Mouse (Mus musculus) fat pad, adult 2 months (tissue): ENCODE results near the gene Cntnap5a.
"Not testable (repeated sequence)": the region's sequence is repeated elsewhere in the genome, so short reads cannot be mapped to it uniquely, and the experiment has no call there.

Source experiments
- DNase-seq: peaks from one replicate; pipeline ENCODE4 v3.0.0-alpha.2; 2011; ENCODE audit warnings: low read depth, low spot score; ENCODE audit errors: extremely low read depth

Gene Cntnap5a

DNA sequence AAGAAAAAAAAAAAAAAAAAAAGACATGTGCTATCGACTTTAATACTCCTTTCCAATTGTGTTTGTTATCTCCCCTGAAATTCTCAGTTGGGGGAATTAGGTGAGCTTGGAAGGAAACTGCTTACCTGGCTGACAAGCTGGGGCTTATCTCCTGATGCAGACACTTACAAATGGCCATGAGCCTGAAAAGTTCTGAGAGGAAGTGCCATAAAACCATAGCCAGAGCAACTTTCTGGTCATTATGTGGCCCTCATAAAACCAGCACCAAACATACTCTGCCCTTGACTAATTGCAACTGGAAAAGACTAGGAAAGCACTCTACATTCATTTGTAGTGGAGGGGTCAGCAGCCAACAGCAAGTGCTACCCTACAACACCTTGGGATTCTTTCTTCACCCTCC is 359.5 kb downstream of the Cntnap5a start:
- DNase-seq: no peak

DNA sequence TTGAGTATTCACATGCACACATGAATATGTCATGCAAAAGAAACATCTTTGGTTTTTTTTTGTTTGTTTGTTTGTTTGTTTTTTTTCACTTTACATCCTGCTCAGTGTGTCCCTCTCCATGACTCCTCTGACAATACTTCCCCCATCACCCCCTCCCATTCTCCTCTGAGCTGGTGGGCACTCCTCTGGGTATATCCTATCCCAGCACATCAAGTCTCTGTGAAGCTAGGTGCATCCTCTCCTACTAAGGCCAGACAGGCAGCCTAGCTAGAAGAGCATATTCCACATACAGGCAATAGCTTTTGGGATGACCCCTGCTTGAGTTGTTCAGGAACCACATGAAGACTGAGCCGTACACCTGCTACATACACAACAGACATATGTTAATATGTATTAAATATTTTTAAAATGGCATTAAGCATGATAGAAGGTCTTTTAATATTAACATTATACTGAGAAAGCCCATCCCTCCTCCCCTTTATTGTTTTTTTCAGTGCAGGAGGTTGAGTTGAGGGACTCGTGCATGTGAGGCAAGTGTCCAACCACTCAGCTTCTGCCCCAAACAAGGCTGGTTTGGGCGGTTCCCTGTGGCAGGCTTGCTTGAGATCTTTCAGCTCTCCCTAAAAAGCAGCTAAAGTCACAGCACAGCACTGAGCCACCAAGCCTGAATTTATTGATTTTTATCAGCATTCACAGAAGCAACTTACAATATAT is 422.6 kb downstream of the Cntnap5a start:
- DNase-seq: no peak

DNA sequence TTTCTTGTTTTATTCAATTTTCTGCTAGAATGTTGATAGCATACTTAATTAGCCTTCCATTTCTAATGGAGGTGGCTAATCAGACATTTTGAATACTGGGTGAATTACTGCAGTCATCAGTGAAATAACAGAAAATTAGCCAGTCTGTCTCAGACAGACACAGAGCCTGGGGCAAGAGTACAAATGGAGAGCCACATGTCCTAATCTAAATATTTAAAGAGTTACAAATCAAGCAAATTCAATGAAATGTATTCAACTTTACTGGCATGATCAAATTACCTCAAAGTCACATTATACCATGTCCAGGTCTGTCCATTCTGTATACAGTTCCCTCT is 423.1 kb downstream of the Cntnap5a start:
- no peak for DNase-seq

DNA sequence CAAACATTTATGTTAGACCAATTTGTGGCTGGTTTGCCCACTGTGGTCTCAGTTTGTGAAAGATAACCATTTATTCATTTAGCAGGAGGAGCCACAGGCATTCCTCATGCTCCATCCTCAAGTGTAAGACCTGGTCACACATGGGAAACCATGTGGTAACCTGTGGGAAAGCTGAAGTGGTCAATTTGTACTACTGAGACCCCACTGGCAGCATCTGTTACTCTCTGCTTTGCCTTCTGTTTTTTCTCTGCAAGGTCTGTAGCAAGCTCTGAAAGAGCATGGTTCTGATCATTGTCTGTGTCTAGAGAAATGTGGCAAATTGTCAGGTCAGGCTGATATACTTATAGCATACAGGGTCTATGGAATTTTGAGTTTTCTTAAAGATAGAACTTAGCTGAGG is 423.8 kb downstream of the Cntnap5a start:
- no peak for DNase-seq

DNA sequence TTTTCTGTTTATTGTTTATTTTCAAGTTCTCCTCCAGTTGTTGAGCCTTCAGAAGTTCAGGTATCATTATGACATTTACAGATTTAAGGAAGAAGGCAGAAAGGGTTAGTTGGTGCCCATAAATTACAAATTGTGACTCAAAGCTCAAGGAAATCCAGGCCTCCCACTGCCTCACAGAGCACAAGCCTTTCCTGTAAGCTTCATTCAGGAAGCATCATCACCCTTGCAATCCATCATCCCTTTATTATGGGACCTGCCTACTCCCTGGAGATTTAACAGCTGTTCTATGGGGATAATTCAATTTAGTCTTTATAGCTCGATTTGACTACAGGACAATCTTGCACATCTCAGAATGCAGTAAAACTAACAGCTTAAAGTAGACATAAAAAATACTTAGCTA is 441.2 kb downstream of the Cntnap5a start:
- no peak for DNase-seq

DNA sequence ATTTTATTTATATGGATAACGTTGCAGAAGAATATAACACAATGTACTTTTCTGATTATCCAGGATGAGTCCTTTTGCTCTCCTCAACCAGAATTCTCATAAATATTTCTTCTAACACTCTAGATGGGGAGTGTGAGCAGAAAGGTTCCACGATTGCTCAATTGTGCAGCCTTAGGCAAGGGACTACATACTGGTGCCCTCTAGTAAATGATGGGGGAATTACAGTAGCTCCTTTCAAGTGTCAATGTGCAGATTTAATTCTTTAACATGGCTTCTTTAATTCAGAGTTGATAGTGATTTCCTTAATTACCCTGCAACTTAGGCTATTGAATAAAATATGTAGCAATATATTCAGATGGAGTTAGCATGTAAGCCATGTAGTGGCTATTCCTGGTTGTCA is 442.5 kb downstream of the Cntnap5a start:
- no peak for DNase-seq

DNA sequence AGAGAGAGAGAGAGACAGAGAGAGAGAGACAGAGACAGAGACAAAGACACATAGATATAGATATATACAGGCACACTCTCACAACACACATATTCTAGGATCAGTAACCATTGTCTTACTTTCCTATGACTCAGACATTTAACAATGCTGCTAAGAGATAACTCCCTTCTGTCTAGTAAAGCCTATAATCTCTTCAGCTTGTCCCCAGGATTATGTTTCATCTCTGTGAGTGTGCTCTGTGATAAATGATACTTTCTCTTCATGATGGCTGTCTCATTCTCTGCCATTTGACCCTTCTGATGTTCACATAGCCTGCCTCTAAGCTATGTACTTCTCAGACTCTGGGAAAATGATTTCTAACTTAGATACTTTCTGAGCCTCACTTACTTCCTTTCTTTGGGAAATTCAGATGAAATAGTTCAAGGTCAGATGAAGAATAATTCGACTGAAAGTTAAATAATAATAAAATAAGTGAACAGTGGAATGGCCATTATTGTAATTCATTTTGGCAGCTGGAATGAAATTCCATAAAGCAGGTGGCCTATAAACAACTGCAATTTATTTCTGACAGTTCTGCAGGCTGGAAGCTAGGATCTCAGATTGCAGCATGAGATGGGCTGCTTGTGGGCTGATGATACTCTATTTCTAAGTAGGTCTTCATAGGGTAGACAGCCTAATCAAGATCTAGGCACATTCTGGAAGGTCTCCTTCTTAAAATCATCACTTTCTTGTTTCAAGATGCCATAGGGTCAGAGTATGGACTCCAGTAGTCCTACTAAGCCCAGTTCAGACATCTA is 444.1 kb downstream of the Cntnap5a start:
- no peak for DNase-seq

DNA sequence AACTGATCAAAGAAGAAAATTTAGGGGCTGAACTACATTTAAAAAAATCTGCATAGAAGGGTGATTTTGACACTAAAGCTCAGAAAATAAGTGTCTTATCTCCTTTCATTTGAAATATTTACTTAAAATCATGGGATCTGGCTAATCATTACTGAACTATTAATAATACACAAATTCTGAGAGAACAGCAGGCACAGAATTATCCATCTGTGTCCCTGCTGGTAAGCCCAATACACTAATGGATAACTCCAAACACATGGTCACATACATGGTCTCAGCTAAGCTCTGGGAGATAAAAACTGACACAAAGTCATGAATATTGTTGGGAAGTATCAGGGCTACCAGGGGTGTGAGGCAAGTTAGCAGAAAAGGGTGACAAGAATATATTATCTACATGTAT is 447.9 kb downstream of the Cntnap5a start:
- DNase-seq: no peak

DNA sequence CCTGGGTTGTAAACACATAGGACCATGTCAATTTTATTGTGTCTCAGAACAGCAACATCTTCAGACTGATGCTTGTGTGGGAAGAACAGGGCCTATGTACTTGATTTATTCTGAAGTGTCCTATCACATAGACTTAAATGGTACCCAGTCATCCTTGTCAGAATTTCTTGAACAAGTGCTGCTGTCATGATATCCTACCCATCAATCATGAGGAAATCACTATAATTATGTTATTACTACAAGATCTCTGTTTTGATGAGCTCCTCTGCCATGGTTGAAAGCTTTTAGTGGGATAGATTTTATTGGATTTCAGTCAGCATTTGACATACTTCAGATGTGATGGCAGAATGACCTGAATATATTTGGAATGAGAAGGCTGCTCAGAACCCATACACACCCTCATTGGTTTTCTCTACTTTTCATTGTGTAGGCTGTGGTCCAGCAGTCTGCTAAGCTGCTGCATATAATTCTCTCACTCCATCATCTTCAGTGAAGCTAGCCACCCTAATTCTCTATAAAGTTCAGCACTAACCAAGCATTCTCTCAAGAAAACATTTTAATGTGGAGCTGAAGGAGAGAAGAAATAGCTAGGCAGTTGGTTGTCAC is 465.3 kb downstream of the Cntnap5a start:
- DNase-seq: no peak

DNA sequence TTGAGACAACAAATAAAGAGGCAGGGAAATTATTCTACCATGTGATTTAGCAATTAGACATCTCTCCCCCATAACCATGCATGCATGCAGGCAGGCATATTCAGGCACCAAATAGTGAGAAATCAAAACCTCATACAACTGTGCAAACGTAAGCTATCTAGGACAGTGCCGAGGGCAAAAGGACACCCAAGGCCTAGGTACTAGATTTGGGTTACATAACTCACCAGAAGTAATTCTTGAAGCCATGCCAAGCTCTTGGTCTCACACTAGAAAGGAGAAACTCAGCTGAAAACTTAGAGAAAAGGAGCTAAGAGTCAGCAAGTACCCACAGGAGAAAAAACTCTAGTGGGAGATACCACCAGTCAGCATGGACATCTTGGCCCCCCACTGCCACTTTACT is 499.9 kb downstream of the Cntnap5a start:
- DNase-seq: no peak

DNA sequence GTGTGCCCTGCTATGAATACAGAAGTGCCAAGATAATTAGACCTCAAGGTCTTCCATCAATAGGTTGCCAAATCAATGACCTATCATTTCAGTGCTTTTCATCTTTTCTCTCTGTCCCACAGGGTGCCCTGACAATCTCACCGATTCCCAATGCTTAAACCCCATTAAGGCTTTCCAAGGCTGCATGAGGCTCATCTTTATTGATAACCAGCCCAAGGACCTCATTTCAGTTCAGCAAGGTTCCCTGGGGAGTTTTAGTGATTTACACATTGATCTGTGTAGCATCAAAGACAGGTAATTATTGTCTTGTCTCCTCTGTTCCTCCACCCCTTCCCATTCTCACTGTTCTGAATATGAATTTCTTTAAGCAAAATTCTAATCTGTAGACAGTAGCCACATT is 503.6 kb downstream of the Cntnap5a start:
- not testable (repeated sequence) for DNase-seq

DNA sequence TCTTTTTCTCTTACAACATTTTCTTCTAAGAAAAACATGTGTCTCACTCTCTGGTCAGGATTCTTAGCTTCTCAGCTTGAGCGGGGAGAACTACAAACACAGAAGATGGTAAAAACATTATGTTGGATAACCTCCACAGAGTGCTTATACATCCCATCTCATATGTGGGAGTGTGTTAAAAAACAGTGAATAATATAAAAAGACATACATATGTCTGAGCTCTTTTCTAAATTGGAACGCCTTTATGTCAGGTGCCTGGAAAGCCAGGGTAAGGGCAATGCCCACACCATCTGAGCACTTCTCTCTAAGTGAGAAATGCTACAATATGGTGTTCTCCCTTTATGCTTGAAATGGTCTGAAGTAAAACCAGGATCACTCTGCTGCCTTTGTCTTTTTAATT is 507.7 kb downstream of the Cntnap5a start:
- DNase-seq: no peak

DNA sequence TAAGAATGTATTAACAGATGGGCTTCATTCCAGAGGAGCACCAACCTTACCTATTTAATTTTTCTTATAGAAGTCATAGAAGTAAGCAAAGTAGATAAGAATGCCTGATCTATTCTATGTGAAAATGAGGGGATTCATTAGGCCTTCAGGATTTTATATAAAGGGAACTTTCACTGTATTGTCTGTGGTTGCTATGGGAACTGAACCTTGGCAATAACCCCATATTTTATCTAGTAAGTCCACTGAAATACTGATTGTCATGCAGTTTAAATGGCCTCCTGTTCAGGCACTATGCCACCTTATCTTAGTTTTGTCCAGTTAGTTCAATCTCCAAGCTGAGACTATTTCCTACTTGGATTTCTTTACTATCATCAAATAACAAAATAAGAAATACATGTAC is 532.3 kb downstream of the Cntnap5a start:
- no peak for DNase-seq

DNA sequence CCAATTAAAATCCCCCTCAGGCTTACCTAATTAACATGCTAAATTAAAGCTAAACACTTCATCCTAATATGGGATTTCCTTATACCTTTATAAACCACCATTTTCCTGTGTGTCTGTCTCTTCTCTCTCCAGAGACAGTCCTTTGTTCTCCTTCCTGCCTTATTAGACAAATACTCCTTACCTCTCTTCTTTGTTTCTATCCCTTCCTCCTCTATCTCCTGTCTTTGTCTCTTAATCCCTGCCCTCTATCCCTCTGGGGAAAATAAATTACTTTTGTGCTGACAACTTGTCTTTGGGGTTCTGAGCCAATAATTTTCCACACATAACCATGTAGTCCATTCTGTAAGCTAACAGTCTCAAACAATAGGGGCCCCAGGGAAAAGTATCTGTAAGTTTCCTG is 556.0 kb downstream of the Cntnap5a start:
- DNase-seq: no peak

DNA sequence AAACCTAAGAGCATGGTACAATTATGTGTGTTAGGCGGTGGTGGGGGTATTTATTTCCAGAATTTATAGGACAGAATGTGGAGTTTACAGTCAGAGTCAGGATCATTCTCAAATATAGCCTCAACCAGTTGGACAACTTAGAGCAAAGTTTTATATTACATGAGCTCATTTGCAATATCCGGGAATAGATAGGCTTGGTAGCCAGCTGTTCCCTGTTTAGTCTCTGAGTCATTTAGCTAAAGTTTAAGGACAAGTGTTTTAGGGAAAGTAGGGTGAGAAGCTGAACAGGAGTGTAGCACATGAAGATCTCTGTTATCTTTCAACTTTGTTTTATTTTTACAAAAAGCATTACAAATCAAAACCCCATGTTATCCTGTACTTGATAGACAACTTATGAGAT is 559.3 kb downstream of the Cntnap5a start:
- DNase-seq: no peak

DNA sequence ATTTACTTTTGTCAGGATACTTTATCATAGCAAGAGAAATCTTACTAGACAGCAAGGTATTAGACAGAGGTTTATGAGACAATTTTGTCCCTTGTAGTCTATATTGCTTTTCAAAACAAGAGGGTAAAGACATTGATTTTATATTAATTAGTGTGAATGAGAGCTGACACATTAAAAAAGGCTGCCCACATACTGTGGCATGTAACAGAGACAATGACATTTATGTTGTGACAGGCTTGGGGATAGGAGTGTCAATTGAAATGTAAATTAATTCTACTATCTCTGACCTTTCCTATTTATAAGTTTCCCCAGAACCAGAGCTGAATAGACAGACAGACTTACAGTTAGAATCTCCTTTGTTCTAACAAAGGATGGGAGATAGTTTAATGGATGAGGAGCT is 596.6 kb downstream of the Cntnap5a start:
- no peak for DNase-seq

DNA sequence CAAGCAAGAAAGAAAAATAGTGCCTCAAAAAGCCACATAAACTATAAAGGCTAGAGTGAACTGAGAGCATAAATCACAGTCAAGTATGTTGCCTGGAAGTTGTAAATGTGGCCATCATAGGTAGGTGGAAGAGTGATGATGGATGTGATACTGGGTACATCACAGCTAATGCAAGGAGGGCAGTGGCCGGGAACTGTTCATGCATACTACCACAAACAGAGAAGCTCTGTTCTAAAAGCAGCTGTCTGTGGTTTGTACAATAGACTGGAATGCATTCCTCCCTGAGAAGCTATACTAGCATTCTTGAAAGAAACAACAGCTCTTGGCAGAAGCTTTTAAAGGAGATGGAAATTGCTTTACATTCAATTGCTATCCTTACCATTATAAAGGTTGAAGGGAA is 599.4 kb downstream of the Cntnap5a start:
- DNase-seq: no peak

DNA sequence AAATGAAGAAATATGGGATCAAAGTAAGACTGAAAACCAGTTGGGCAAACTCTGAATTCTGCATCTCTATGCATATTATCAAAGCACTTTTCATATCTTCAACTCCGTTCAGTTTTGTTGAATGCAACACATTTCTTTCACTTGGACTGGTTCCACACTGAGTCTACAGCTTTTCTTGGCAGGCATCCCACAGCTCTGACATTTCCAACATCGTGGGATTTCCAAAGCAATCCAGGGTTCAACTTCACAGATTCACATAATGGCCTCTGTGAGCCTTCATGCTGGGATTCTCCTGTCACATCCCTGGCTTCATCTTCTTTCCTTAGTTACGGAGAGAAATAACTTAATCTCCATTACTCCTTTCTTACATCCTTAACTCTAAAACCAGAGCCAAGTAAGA is 622.0 kb downstream of the Cntnap5a start:
- DNase-seq: no peak

DNA sequence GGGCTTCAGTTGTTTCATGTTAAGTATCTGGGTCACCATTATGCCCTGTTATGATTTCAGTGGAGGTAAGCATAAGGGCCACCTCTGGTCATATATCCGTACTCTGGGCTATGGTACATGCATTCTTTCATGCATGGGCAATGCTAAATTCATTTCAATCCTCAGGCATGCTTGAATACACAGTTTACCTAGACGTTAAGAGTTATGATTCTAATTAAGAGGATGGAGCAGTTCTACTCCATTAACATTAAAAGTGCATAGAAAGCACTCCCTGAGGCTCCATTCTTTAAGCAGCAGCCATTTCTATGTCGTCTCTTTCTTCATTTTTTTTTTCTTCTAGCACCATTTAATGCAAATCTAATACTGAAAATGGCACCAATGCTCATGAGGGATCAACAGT is 627.0 kb downstream of the Cntnap5a start:
- DNase-seq: no peak

DNA sequence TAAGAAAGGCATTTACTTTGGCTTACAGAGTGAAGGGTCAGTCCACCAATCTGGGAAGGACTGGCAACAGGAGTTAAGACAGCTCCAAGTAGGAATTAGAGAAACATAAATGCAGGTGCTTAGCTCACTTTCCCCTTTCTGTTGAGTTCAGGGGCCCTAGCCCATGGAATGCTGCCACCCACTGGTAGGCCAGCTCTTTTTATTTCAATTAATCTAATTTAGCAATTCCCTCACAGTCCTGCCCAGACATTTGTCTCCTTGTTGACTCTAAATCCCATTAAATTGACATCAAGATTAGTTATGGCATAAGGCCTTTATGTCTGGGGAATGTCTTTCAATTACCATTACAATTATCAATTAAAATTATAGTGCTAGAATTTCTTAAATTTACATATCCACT is 628.7 kb downstream of the Cntnap5a start:
- no peak for DNase-seq

DNA sequence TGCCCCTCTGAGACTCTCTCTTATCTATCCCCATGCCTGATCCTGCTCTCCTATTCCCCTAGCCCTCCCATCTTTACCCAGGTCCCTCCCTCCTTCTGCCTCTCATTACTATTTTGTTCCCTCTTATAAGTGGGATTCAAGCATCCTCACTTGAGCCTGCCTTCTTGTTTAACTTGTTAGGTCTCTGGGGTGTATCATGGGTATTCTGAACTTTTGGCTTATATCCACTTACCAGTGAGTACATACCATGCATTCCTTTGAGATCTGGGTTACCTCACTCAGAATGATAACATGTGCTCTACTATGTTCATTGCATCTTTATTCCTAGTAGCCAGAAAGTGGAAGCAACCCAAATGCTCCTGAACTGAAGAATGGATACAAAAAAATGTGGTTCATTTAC is 639.9 kb downstream of the Cntnap5a start:
- DNase-seq: no peak

DNA sequence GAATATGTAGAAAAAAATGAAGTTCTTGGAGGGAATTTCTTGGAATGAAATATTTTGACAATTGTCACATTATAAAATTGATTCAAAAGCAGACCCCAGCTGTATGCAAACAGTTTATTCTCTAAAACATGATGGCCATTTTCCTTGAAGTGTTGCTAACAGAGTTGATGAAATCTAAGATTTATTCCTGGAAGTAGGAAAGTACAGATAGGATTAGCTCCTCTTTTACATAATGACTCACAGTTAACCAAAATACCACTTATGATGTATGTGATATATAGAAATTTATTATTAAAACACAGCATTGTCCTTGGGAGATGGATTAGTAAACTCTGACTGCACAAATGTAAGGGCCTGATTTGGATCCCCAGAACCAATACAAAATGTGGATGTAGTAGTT is 669.1 kb downstream of the Cntnap5a start:
- no peak for DNase-seq
